Mouse (Mus musculus) left cerebral cortex, adult 8-10 months (tissue): ENCODE results near the gene Nav1. TPM values are rescaled to one million over a fixed set of nuclear protein-coding genes. Genes with fewer than 3 reads are reported as not detected.

Experiments
- microRNA-seq, 2 experiments: library from miRNA; unstranded; fragments of <30 nt; microRNA quantifications; one replicate each; pipeline ENCODE4 v1.2.0; 2022
- total RNA-seq, 4 experiments: library from RNA; stranded (reverse); gene quantifications; 2 replicates each; pipeline ENCODE4 v1.2.4; 2022

Gene Nav1
- total RNA-seq, 4 experiments from 2014 or later, result 44.9 to 49.3 (median 46.5) TPM

Small RNA genes lying within 50 kb of the gene (microRNA-seq; reads per million reads assigned to microRNA genes)
- gene Mir1231, result 6.9 to 7.9 reads per million in 2 experiments

Other genes starting within 250 kb of the Nav1 start
- 100 to 1,000 TPM; 167 to 177 (median 171) TPM for gene Shisa4, start 232.1 kb downstream of the Nav1 start, total RNA-seq
- gene Ipo9, start 176.8 kb downstream of the Nav1 start, total RNA-seq, result 100 to 1,000 TPM; 154 to 181 (median 170) TPM
- 100 to 1,000 TPM; 277 to 320 (median 278) TPM for gene Csrp1, start 112.8 kb upstream of the Nav1 start, total RNA-seq
- gene Phlda3, start 158.8 kb upstream of the Nav1 start, total RNA-seq, result 10 to 100 TPM; 20.7 to 22.0 (median 21.7) TPM
- gene Tnni1, start 172.1 kb upstream of the Nav1 start, total RNA-seq, result 1 to 10 TPM; 3.7 to 7.8 (median 4.2) TPM
- 1 to 10 TPM in 2 of 4 experiments, under 1 TPM in 2; 0.68 to 1.2 (median 1.1) TPM for gene Lad1, start 211.3 kb upstream of the Nav1 start, total RNA-seq
- gene Tnnt2, start 229.1 kb upstream of the Nav1 start, total RNA-seq, result 10 to 100 TPM; 11.8 to 18.8 (median 13.4) TPM